Mouse (Mus musculus) erythroblast, embryonic 14.5 days (primary cell): ENCODE data around the gene Pin4.

ENCODE experiments used
- GATA1 ChIP-seq: IDR thresholded peaks from 2 replicates; pipeline ENCODE4 v1.6.1; 2012; ENCODE audit warnings: low read length, inconsistent platforms, mixed read lengths
- TAL1 ChIP-seq: IDR thresholded peaks from 3 replicates; pipeline ENCODE4 v1.6.1; 2012; ENCODE audit warnings: low read length, inconsistent platforms, mixed read lengths

DNA sequence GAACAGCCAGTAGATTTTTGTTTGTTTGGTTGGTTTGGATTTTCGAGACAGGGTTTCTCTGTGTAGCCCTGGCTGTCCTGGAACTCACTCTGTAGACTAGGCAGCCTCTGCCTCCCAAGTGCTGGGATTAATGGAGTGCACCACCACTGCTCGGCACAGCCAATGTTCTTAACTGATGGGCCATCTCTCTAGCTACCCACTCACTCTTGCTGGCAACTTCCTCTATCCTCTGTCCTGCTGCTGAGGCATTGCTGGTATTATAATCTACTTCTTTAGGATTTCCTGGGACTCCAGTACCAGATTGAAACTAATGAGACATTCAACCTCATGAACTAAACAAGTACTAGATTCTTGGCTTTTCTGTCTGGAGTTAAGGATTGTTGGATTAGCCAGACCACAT lies 41.3 kb downstream of the Pin4 start:
- TF ChIP-seq GATA1, result no peak
- TF ChIP-seq TAL1, result no peak
